Mouse (Mus musculus) midbrain, postnatal 0 days (tissue): ENCODE results near the gene Nsl1. TPM values are rescaled to one million over a fixed set of nuclear protein-coding genes. Genes with fewer than 3 reads are reported as not detected.

Source experiments
- ATAC-seq: fragments of 200-750 bp; cut with Nextera tagmentation; 2 replicates; pipeline ENCODE4 v1.8.0; 2017; ENCODE audit warnings: moderate number of reproducible peaks, mild to moderate bottlenecking, moderate TSS enrichment, moderate library complexity; ENCODE audit not compliant: low FRiP score
- DNase-seq: peaks from one replicate; pipeline ENCODE4 v3.0.0-alpha.2; 2015; ENCODE audit warnings: low spot score
- H3K27ac ChIP-seq: fragments of 300-500 bp; sonication (generic); 2 replicates; pipeline ENCODE4 v1.5.1; 2014; ENCODE audit warnings: low read depth, mild to moderate bottlenecking, low read length, mixed read lengths
- H3K27me3 ChIP-seq: fragments of 300-500 bp; sonication (generic); 2 replicates; pipeline ENCODE4 v1.6.1; 2014; ENCODE audit warnings: low read length, control low read depth, mixed read lengths; ENCODE audit not compliant: insufficient read depth
- H3K36me3 ChIP-seq: fragments of 300-500 bp; sonication (generic); 2 replicates; pipeline ENCODE4 v1.6.1; 2014; ENCODE audit warnings: low read length, control low read depth, mixed read lengths; ENCODE audit not compliant: insufficient read depth
- H3K4me1 ChIP-seq: fragments of 300-500 bp; sonication (generic); 2 replicates; pipeline ENCODE4 v1.6.1; 2014; ENCODE audit warnings: mild to moderate bottlenecking, control low read depth, antibody characterized with exemption, low read length, mixed read lengths; ENCODE audit not compliant: insufficient read depth
- H3K4me2 ChIP-seq: fragments of 300-500 bp; sonication (generic); 2 replicates; pipeline ENCODE4 v1.6.1; 2014; ENCODE audit warnings: low read depth, mild to moderate bottlenecking, low read length, mixed read lengths; ENCODE audit not compliant: poor library complexity, severe bottlenecking
- H3K4me3 ChIP-seq: fragments of 300-500 bp; sonication (generic); 2 replicates; pipeline ENCODE4 v1.5.1; 2014; ENCODE audit warnings: low read depth, mild to moderate bottlenecking, low read length, moderate library complexity
- H3K9ac ChIP-seq: fragments of 300-500 bp; sonication (generic); replicated peaks from 2 replicates; pipeline ENCODE4 v1.6.1; 2014; ENCODE audit warnings: mild to moderate bottlenecking, low read length, moderate library complexity, mixed read lengths; ENCODE audit not compliant: poor library complexity, severe bottlenecking
- H3K9me3 ChIP-seq: fragments of 300-500 bp; sonication (generic); 2 replicates; pipeline ENCODE4 v1.6.1; 2016; ENCODE audit warnings: low read length, control low read depth
- CTCF ChIP-seq: IDR thresholded peaks from 2 replicates; pipeline ENCODE4 v1.5.1; 2016; ENCODE audit warnings: antibody characterized with exemption, mild to moderate bottlenecking
- WGBS: fragments of 180-500 bp; shearing (Covaris S2); extraction: QIAGEN DNeasy Blood & Tissue Kit; methylation state at CpG from one replicate; pipeline ENCODE4 v1.1.7; 2014; 5-methylcytosine and 5-hydroxymethylcytosine counted together
- polyA plus RNA-seq: library from polyadenylated mRNA; unstranded; fragments of >200 nt; fragmentation: Nextera tagmentation; extraction: Ambion mirVana; gene quantifications from 2 replicates; pipeline ENCODE4 v1.2.1, GENCODE M21; 2015
- total RNA-seq: library from RNA; depleted of rRNA; stranded (reverse); fragments of >200 nt; gene quantifications from 2 replicates; pipeline ENCODE4 v1.2.3, GENCODE M21; 2014

The Nsl1 gene
- total and polyA plus RNA-seq, 2 experiments from 2014 or later: 1.6 to 1.8 TPM

DNA sequence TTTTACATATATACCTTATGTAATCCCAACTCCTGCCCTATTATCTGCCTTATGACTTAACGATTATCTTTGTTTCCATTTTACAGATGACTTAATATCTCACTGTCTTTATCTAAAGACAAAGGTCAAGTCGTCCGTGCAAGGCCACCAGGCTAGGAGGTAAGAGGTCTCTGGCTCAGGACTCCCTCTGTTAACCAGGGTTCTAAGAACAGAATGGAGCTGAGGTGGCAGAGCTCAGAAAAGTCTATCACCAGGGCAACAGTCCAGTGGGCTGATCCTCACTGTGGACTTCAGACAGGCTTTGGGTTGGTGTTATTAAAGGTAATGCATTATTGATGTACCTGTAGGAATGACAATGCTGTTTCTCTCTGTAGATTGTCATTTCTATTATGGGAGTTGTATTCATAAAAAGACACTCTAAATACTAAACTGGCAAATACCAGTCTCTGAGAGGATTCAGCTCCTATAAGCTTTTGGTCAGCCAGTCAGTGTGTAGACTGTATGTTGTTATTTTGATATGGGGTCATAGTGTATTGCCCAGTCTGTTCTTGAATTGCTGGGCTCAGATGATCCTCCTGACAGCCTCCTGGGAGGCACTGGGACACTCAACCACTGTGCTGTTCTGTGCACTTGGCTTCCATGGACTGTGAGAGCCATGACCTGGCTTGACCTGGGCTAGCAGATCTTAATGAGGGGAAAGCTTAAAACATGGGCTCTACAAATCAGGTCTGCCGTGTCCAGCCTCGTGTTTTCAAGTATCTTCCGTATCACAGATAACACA is 26.1 kb upstream of the Nsl1 start, which contains the start of gene Spata45:
Gene Spata45, plus strand, starts transcription at position 86 of the 781 bp plus-strand sequence.
- Histone ChIP-seq H3K4me2 (no peak within 1 kb of the TSS), H3K36me3 (no peaks in the 10 kb centered on the region), H3K27me3 (no peaks in the 10 kb centered on the region), H3K9ac (no peak within 1 kb of the TSS), H3K27ac (no peak within 1 kb of the TSS), H3K4me3 (no peak within 1 kb of the TSS), H3K9me3 (no peaks in the 10 kb centered on the region), H3K4me1 (no peaks in the 10 kb centered on the region)
- no peak for TF ChIP-seq CTCF
- 77% methylated on average over 6 of the region's 6 CpGs for WGBS
- no peak for ATAC-seq
- DNase-seq: no peak

DNA sequence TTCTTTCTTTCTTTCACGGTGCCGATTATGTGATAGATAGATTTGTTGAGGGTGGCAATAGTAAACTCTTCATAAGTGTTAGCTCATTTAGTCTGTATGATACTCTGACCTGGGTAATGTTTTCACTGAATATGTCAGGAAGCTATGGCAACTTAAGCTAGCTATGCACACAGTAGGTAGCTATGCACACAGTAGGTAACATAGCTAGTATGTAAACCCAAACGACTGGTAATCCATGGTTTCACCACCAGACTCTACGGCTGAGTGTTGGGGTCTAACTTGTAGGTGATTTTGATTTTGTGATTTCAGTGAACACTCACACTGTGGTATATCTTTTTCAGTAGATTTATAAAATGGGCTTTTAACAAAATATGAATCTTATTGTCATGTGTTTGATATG is 24.8 kb upstream of the Nsl1 start:
- Histone ChIP-seq H3K4me2 (no peak overlapping the region), H3K9me3 (no peaks in the 10 kb centered on the region), H3K4me1 (no peaks in the 10 kb centered on the region), H3K27ac (no peak overlapping the region), H3K9ac (no peak overlapping the region), H3K36me3 (no peaks in the 10 kb centered on the region), H3K4me3 (no peak overlapping the region), H3K27me3 (no peaks in the 10 kb centered on the region)
- 94% methylated on average over 4 of the region's 4 CpGs for WGBS
- ATAC-seq (no peak), DNase-seq (no peak)
- no peak for TF ChIP-seq CTCF

DNA sequence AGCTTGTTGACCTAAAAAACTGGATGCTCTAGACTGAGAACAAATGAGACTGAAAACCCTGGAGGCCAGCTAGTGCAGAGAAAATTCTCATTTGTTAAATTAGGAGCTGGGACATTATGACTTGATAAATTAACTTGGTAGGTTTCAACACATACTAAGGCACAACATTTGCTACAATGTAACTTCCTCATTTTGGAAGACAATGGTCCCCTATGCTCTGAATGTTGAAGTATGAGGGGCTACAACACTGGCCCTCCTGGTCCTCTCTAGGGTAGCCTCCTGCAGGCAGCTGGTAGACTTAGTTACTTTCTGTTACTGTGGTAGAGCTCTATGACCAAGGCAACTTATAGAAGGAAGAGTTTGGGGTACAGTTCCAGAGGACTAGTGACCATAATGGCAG is 21.5 kb upstream of the Nsl1 start:
- H3K4me1 ChIP-seq: no peaks in the 10 kb centered on the region
- no peak for DNase-seq
- no peak overlapping the region for H3K4me2 ChIP-seq
- no peak for ATAC-seq
- H3K27ac ChIP-seq: no peak overlapping the region
- H3K27me3 ChIP-seq: no peaks in the 10 kb centered on the region
- TF ChIP-seq CTCF: no peak
- H3K9me3 ChIP-seq: no peaks in the 10 kb centered on the region
- H3K9ac ChIP-seq: no peak overlapping the region
- no peaks in the 10 kb centered on the region for H3K36me3 ChIP-seq
- no peak overlapping the region for H3K4me3 ChIP-seq

DNA sequence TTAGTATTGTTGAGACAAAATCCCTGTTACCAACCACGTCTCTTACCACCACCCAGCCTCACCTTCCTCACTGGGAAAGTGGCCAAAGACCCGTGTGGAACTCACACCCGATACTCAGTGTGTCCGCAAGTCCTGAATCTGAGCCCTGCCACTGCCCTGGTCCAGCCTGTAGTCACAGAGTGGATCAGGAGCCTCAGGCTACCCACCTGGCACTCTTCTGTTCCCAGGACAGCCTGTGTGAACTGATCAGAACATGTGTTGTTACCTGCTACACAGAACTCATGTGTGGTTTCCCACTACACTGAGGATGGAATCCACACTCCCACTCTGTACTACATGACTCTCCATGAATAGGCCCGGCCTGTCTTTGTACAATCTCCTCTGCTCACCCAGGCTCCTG is 20.7 kb upstream of the Nsl1 start:
- Histone ChIP-seq H3K9me3 (no peaks in the 10 kb centered on the region), H3K9ac (no peak overlapping the region), H3K27ac (no peak overlapping the region), H3K4me1 (no peaks in the 10 kb centered on the region), H3K27me3 (no peaks in the 10 kb centered on the region), H3K4me3 (no peak overlapping the region), H3K36me3 (no peaks in the 10 kb centered on the region), H3K4me2 (no peak overlapping the region)
- 81% methylated on average over 5 of the region's 5 CpGs for WGBS
- DNase-seq (no peak), ATAC-seq (no peak)
- TF ChIP-seq CTCF: no peak

DNA sequence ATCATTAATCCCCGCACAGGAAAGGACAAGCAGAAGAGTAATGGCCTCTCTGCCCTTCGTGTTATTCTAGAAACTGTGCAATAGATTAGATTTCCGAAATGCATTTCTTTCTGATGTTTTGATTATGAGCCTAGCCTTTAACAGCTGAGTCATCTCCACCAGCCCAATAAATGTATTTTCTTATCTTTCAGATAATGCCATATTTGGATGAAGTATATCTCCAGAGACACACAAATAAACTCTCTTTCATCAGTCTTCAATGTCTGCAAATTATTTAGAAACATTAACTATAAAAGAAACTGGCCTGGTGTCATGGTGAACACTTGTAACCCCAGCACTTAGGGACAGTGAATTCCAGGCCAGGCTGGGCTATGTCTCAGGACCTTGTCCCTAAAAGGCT is 20.1 kb upstream of the Nsl1 start:
- Histone ChIP-seq H3K9ac (no peak overlapping the region), H3K27me3 (no peaks in the 10 kb centered on the region), H3K4me1 (no peaks in the 10 kb centered on the region), H3K4me2 (no peak overlapping the region), H3K36me3 (no peaks in the 10 kb centered on the region), H3K4me3 (no peak overlapping the region), H3K9me3 (no peaks in the 10 kb centered on the region), H3K27ac (no peak overlapping the region)
- TF ChIP-seq CTCF: no peak
- 85% methylated on average over 3 of the region's 3 CpGs for WGBS
- DNase-seq (no peak), ATAC-seq (no peak)

DNA sequence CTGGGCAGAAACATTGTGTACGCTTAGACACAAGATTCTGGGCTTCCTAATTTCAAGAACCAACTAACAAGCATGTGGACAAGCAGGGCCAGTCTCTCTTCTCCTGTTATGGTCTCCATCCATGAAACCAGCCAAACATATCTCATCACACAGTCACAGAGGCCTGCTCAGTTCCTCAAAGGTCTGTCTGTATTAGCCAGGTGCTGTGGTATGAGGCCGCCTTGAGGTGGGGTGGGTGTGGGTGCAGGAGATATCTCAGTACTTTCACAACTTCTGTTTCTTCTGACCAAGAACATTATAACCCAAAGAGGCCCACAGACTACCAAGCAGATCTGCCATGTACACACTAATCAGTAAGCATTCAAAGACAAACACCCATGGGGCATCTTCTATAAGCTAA is 17.5 kb upstream of the Nsl1 start:
- Histone ChIP-seq H3K4me1 (no peaks in the 10 kb centered on the region), H3K9me3 (no peaks in the 10 kb centered on the region), H3K9ac (no peak overlapping the region), H3K36me3 (no peaks in the 10 kb centered on the region), H3K27ac (no peak overlapping the region), H3K4me2 (no peak overlapping the region), H3K4me3 (no peak overlapping the region), H3K27me3 (no peaks in the 10 kb centered on the region)
- WGBS: 95% methylated on average over 2 of the region's 2 CpGs
- DNase-seq: no peak
- no peak for TF ChIP-seq CTCF
- ATAC-seq: no peak
